Mouse (Mus musculus) lung, adult 2 months (tissue): Measurements from ENCODE around the gene Npas3.

ENCODE experiments used
- CTCF ChIP-seq: fragments of 200-500 bp; IDR thresholded peaks from 2 replicates; pipeline ENCODE4 v1.5.1; 2011; ENCODE audit warnings: mild to moderate bottlenecking, low read length, control low read depth; ENCODE audit not compliant: insufficient read depth
- POLR2A ChIP-seq: fragments of 200-500 bp; IDR thresholded peaks from 2 replicates; pipeline ENCODE4 v1.6.1; 2011; ENCODE audit warnings: low read depth, mild to moderate bottlenecking, control low read depth, low read length, borderline replicate concordance; ENCODE audit errors: extremely low read depth

DNA sequence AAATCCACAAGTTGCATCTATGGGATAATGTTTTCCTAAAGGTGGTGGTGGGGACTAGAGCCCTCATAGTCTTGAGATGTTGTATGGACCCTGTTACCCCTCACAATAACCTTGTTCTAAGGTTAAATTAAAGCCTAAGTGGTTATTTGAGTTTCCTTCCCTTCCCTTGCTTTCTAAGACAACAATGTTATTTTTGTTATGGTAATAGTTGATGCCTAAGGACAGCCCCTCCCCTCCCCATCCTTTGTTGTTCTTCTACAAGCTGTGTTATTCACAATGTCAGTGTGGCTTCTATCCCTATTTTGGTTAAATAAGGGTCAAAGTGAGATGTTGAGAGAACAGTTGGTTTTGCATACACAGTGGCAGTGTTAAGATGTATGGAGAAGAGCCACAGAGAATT lies 226.0 kb downstream of the Npas3 start:
- TF ChIP-seq CTCF (no peak), POLR2A (no peak)
